Mouse (Mus musculus): ENCODE measurements at regions not wholly inside any gene's neighbourhood (a gene's known extent, or its start where the extent isn't known, plus 50 kb on each side); places are given as distances from the start of the nearest gene placed in this dataset.

GRCm38 (mm10) chrX:166964656-166965582 is 244.2 kb downstream of the Tmsb4x start:
- DNase-seq = no peak

DNA sequence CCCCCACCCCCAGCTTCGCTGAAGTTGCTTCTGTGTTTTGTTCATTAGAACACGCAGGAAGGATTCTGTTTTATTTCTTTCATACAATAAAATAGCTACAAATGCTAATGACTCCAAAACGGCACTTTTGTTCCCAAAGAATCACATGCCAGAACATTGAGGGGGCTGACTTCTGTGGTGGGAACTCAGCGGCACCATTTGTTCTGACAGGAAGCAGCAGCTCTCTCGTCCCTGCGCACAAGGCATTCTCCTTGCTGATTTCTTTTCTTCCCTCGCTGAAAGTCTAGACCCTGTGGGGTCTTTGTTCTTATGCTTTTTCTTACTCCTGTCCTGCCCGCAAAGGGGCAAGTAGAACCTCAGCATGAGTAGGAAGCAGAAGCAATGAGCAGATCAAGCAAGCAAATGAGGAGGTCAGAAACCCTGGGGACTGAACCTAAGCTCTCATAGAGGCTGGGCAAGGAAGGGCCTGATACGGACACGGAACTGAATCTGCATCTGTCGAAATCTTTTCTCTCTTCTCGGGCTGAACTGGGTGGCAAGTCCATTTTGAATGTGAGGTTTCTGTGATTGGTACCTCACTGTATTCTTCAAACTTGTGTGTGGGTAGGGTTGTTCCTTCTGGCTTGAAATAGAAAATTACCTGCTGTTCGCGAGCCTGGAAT is 256.5 kb downstream of the Tmsb4x start:
- DNase-seq = no peak

GRCm38 (mm10) chrX:166951011-166951410 is 258.1 kb downstream of the Tmsb4x start:
- DNase-seq = no peak

DNA sequence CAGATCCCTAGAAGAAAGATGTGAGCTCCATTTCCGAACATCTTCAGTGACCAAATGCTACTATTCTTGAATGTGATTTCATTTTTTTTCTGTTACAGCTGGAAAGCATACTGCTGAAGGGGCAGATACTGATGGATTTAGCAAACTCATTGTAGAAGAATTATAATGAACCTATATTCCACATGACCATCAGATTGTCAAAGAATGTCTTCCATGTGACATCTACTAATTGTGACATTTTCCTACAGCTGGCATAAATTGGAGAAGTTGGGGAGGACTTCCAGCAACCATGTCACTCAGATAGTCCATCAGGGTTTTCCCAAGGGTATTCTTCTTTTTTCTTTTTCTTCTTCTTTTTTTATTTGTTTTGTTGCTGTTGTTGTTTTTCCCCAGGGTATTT is 263.2 kb downstream of the Tmsb4x start:
- DNase-seq = no peak

GRCm38 (mm10) chrX:166945476-166945875 is 263.6 kb downstream of the Tmsb4x start:
- DNase-seq = no peak

DNA sequence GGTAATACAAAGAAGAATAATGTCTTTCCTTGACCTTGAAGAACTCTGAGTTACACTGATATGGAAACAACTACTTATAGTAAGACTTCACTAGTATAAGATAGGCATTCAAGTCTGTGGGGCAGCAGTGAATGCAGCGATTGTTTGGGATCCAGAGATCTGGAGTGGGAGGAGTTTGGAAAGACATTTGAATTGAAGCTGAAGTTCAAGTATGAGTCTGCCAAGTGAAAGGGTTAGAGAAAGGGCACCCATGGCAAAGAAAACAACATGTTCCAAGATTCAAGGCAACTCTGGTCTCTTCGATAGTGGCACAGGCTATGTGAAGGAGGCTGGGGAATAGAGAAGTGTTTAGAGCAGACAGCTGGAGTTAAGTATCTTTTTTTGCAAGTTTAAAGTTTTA is 275.3 kb downstream of the Tmsb4x start:
- no peak for DNase-seq

- DNase-seq = no peak
Measured at GRCm38 (mm10) chrX:166932472-166932871, 276.6 kb downstream of the Tmsb4x start.

- peak; percentile 11 for DNase-seq
Measured at GRCm38 (mm10) chrX:166931048-166931447, 278.1 kb downstream of the Tmsb4x start.

DNA sequence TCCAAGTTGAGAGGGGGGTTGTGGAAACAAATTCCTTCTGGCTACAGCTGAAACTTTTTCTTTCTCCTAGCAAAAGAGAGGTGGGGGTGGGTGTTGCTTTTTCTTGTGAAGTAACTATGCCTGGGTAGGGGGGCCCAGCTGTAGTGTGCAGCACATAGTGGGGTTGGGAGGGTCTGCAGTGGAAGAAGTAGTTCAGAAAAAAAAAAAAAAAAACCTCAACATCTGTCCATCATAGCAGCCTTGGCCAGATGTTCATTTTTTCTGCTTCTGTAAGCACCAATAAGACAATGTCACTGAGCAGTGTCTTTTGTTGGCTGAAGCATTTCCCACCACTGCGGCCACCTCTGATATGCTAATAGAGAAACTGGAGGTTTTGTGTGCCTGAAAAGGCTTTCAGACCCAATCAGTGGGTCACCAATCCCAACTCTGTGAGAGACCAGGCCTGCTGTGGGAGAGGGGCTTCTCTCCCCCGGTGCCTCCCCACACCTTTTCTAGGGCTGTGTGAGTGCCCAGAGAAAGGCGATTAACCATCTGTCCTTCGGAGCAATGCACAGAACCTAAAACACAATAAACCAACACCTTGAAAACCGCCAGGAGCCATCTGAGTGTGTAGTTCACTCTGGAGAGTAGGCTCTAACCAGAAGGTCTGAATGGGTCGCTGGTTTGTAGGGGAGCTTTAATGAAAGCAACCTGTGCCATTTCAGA is 279.2 kb downstream of the Tmsb4x start:
- DNase-seq = no peak

DNA sequence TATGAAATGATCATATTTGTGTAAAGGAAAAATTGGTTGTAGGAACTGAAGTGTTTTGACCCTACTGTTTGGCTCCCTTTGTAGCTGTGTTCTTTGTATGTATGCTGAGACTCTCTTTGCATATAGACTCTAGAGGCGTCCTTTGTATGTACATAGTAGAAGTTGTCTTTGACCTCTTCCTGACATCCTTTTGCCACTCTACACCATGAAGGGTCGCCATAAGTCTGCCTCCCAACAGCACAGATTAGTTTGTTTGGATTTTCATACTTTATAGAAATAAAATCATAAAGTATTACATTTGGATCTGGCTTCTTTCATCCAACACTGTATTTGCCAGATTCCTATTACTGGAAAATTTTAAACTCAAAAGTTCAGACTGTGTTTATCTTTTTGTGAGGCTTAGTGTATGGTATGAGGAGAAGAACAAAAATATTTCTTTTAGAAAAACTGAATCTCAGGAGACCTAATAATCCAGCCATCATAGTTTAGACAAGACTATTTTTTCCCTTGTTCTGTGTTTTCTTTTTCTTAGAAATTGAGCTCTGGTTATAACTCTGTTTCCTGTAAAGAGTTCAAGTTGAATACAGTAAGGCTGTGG is 293.7 kb downstream of the Tmsb4x start:
- DNase-seq = no peak

DNA sequence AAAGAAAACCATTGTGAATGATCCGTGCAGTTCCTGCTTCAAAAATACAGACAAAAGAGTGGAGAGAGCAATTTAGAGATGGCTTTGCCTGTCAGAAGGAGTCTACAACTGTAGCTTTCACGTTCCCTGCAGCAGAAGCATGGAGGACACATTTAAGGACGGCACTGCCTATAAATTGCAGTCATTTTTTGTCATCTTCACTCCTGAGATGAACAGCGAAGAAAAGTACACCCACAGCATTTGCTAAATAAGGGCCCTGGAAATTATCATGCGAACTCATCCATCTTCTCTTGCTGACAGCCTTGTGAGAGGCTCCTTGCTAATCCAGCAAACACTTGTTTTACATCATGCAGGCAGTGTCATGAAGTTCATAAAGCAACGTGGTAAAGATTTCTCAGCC is 302.5 kb downstream of the Tmsb4x start:
- DNase-seq = no peak

GRCm38 (mm10) chrX:166900761-166901160 is 308.4 kb downstream of the Tmsb4x start:
- no peak for DNase-seq

- DNase-seq = no peak
Measured at GRCm38 (mm10) chrX:166895199-166895598, 309.7 kb upstream of the Egfl6 start.

DNA sequence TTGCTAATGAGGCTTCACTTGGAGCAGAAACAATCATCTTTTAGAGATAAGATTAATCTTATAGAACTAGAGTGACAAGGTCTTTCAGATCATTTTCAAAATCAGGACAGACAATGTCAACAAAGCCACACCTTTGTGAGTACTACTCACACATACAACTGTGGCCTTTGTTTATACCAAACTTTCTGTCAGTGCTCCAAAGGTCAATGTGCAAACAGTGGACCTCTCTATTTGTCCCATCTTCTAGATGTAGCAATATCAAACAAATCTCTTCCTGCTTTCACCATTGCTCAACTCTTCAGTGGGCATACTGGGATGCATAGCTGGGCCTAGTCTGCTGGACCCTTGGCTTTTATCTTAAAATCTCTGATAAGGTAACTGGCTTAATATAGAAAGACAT is 300.9 kb upstream of the Egfl6 start:
- DNase-seq = no peak

- no peak for DNase-seq
Measured at GRCm38 (mm10) chrX:166869515-166869914, 284.0 kb upstream of the Egfl6 start.

GRCm38 (mm10) chrX:166867692-166868091 is 282.2 kb upstream of the Egfl6 start:
- DNase-seq = no peak

Small RNAs in the stretch of these regions (microRNA-seq; reads per million reads assigned to microRNA genes)
- gene Gm22368 = 0 reads per million in 2 experiments
- gene Gm44376 = 0 reads per million in 2 experiments
